Mouse (Mus musculus) urinary bladder, postnatal 25 days (tissue): ENCODE data around the gene Fbxw17.
A peak's percentile ranks its signal among the peaks of the same experiment; 100 is the strongest.
"Not testable (repeated sequence)": the region's sequence is repeated elsewhere in the genome, so short reads cannot be mapped to it uniquely, and the experiment has no call there.

Experiments
- DNase-seq: peaks from one replicate; pipeline ENCODE4 v3.0.0; 2022; ENCODE audit warnings: low spot score

The Fbxw17 gene

GRCm38 (mm10) chr13:50417389-50418183 is at the start of gene Fbxw17:
TSS of gene Fbxw17 (plus strand) at chr13:50417864.
- peak; percentile 64 for DNase-seq

- not testable (repeated sequence) for DNase-seq
Observed at GRCm38 (mm10) chr13:50372934-50373705, 44.5 kb upstream of the Fbxw17 start.

- not testable (repeated sequence) for DNase-seq
Observed at GRCm38 (mm10) chr13:50389146-50389545, 28.5 kb upstream of the Fbxw17 start.

GRCm38 (mm10) chr13:50418421-50418820 is 757 bp downstream of the Fbxw17 start:
- no peak for DNase-seq

GRCm38 (mm10) chr13:50423625-50424209 is 6.1 kb downstream of the Fbxw17 start:
- DNase-seq, result no peak

GRCm38 (mm10) chr13:50424517-50424916 is 6.9 kb downstream of the Fbxw17 start:
- DNase-seq, result no peak

- no peak for DNase-seq
Observed at GRCm38 (mm10) chr13:50426686-50427085, 9.0 kb downstream of the Fbxw17 start.

- DNase-seq, result no peak
Observed at GRCm38 (mm10) chr13:50443812-50444211, 26.1 kb downstream of the Fbxw17 start, which contains the start of gene Gm47429. TSS of gene Gm47429 (minus strand) at chr13:50443912.

- no peak for DNase-seq
Observed at GRCm38 (mm10) chr13:50445261-50445660, 27.6 kb downstream of the Fbxw17 start.

- DNase-seq, result not testable (repeated sequence)
Observed at GRCm38 (mm10) chr13:50452266-50452665, 34.6 kb downstream of the Fbxw17 start.

- DNase-seq, result no peak
Observed at GRCm38 (mm10) chr13:50453426-50453825, 35.8 kb downstream of the Fbxw17 start.

GRCm38 (mm10) chr13:50460433-50460832 is 42.8 kb downstream of the Fbxw17 start:
- DNase-seq, result not testable (repeated sequence)

GRCm38 (mm10) chr13:50464621-50465562 is 47.2 kb downstream of the Fbxw17 start:
- DNase-seq, result no peak

GRCm38 (mm10) chr13:50467007-50467406 is 49.3 kb downstream of the Fbxw17 start, which contains the start of gene Nutm2:
TSS of gene Nutm2 (plus strand) at chr13:50467307.
- DNase-seq, result no peak
